Mouse (Mus musculus): ENCODE data around the gene Plk5. TPM values are rescaled to one million over a fixed set of nuclear protein-coding genes. Genes with fewer than 3 reads are reported as not detected.

Plk5 gene
- polyA plus RNA-seq, 1 experiment from 2014 or later: 1.2 TPM

GRCm38 (mm10) chr10:80321670-80322581, 34.3 kb upstream of the Plk5 start:
- peaks cover 22% of the 10 kb centered on the region for H3K36me3 ChIP-seq
- peaks cover 31% of the 10 kb centered on the region for H3K27me3 ChIP-seq
- peaks cover 41% of the 10 kb centered on the region for H3K4me1 ChIP-seq (replicated peaks)
- no peaks in the 10 kb centered on the region for H3K9me3 ChIP-seq
- no peak overlapping the region for H3K27ac ChIP-seq
- no peak for ATAC-seq (ENCODE audit: low FRiP score)
- peak overlapping the region; percentile 79; the same call in 1 of the 2 replicates for H3K4me2 ChIP-seq
- no peak overlapping the region for H3K4me3 ChIP-seq
- no peak overlapping the region for H3K9ac ChIP-seq
- WGBS: 91% methylated on average over 21 of the region's 21 CpGs

GRCm38 (mm10) chr10:80322811-80323211, 33.4 kb upstream of the Plk5 start:
- peaks cover 35% of the 10 kb centered on the region for H3K27me3 ChIP-seq
- H3K27ac ChIP-seq: no peak overlapping the region
- 5% methylated on average over 28 of the region's 28 CpGs for WGBS
- peak overlapping the region; percentile 70 for H3K9ac ChIP-seq
- H3K4me2 ChIP-seq: peak overlapping the region; percentile 79
- H3K4me1 ChIP-seq (replicated peaks): peaks cover 32% of the 10 kb centered on the region
- H3K4me3 ChIP-seq: peak overlapping the region; percentile 45
- no peaks in the 10 kb centered on the region for H3K9me3 ChIP-seq
- H3K36me3 ChIP-seq: peaks cover 14% of the 10 kb centered on the region
- ATAC-seq (ENCODE audit: low FRiP score): 0 out of 2 replicates have a peak, but pooled peaks have one; percentile 4

- peak; percentile 18; the same call in 1 of the 2 replicates for ATAC-seq (ENCODE audit: low FRiP score)
Measured at GRCm38 (mm10) chr10:80323261-80324119, 32.8 kb upstream of the Plk5 start.

GRCm38 (mm10) chr10:80324120-80325037, 31.9 kb upstream of the Plk5 start:
- Histone ChIP-seq H3K36me3 (no peaks in the 10 kb centered on the region), H3K4me2 (peak overlapping the region; percentile 79), H3K27me3 (peaks cover 39% of the 10 kb centered on the region), H3K4me3 (peak overlapping the region; percentile 45; the same call in 1 of the 2 replicates), H3K4me1 (replicated peaks) (peaks cover 24% of the 10 kb centered on the region), H3K27ac (no peak overlapping the region), H3K9ac (no peak overlapping the region), H3K9me3 (no peaks in the 10 kb centered on the region)
- no peak for ATAC-seq (ENCODE audit: low FRiP score)
- 82% methylated on average over 17 of the region's 17 CpGs for WGBS

More at GRCm38 (mm10) chr10:80323261-80324119, 32.8 kb upstream of the Plk5 start:
- Histone ChIP-seq H3K36me3 (peaks cover 7% of the 10 kb centered on the region), H3K9ac (peak overlapping the region; percentile 70), H3K4me2 (peak overlapping the region; percentile 79), H3K4me3 (peak overlapping the region; percentile 45), H3K9me3 (no peaks in the 10 kb centered on the region), H3K27me3 (peaks cover 39% of the 10 kb centered on the region), H3K27ac (no peak overlapping the region), H3K4me1 (replicated peaks) (peaks cover 28% of the 10 kb centered on the region)
- 1% methylated on average over 40 of the region's 46 CpGs for WGBS

GRCm38 (mm10) chr10:80325045-80325444, 31.2 kb upstream of the Plk5 start:
- no peak for ATAC-seq (ENCODE audit: low FRiP score)
- Histone ChIP-seq H3K4me3 (no peak overlapping the region), H3K9ac (no peak overlapping the region), H3K27ac (no peak overlapping the region), H3K27me3 (peaks cover 39% of the 10 kb centered on the region), H3K4me1 (replicated peaks) (peaks cover 20% of the 10 kb centered on the region), H3K36me3 (no peaks in the 10 kb centered on the region), H3K9me3 (no peaks in the 10 kb centered on the region), H3K4me2 (no peak overlapping the region)
- WGBS: 84% methylated on average over 21 of the region's 21 CpGs

GRCm38 (mm10) chr10:80329273-80330081, 26.8 kb upstream of the Plk5 start, which contains the start of the genes Pcsk4 and Reep6:
Pcsk4 (minus strand) TSS chr10:80329498.
Reep6 (plus strand) TSS chr10:80329953.
- peaks cover 17% of the 10 kb centered on the region for H3K4me1 ChIP-seq (replicated peaks)
- 5% methylated on average over 36 of the region's 36 CpGs for WGBS
- peak; percentile 89 for ATAC-seq (ENCODE audit: low FRiP score)
- peak within 1 kb of the TSS; percentile 46 for H3K4me3 ChIP-seq
- H3K9ac ChIP-seq: peak within 1 kb of the TSS; percentile 68
- H3K27ac ChIP-seq: no peak within 1 kb of the TSS
- H3K4me2 ChIP-seq: peak within 1 kb of the TSS; percentile 79
- no peaks in the 10 kb centered on the region for H3K36me3 ChIP-seq
- no peaks in the 10 kb centered on the region for H3K9me3 ChIP-seq
- peaks cover 48% of the 10 kb centered on the region for H3K27me3 ChIP-seq

GRCm38 (mm10) chr10:80330084-80330483, 26.2 kb upstream of the Plk5 start:
- Histone ChIP-seq H3K9ac (peak overlapping the region; percentile 68), H3K9me3 (no peaks in the 10 kb centered on the region), H3K27ac (no peak overlapping the region), H3K4me1 (replicated peaks) (peaks cover 17% of the 10 kb centered on the region), H3K36me3 (no peaks in the 10 kb centered on the region), H3K27me3 (peaks cover 45% of the 10 kb centered on the region), H3K4me3 (peak overlapping the region; percentile 46), H3K4me2 (peak overlapping the region; percentile 79)
- 2% methylated on average over 34 of the region's 41 CpGs for WGBS
- ATAC-seq (ENCODE audit: low FRiP score): no peak; the same call in 1 of the 2 replicates

- no peak for ATAC-seq (ENCODE audit: low FRiP score)
- Histone ChIP-seq H3K9me3 (no peaks in the 10 kb centered on the region), H3K27ac (no peak overlapping the region), H3K4me2 (no peak overlapping the region), H3K36me3 (0 out of 2 replicates have a peak, but pooled peaks cover 3% of the 10 kb centered on the region), H3K9ac (peak overlapping the region; percentile 68; the same call in 1 of the 2 replicates), H3K4me1 (replicated peaks) (peaks cover 17% of the 10 kb centered on the region), H3K27me3 (peaks cover 46% of the 10 kb centered on the region), H3K4me3 (peak overlapping the region; percentile 46; the same call in 1 of the 2 replicates)
- WGBS: 60% methylated on average over 2 of the region's 2 CpGs
Measured at GRCm38 (mm10) chr10:80330888-80331287, 25.4 kb upstream of the Plk5 start.

GRCm38 (mm10) chr10:80331636-80332524, 24.4 kb upstream of the Plk5 start:
- H3K36me3 ChIP-seq: 0 out of 2 replicates have a peak, but pooled peaks cover 3% of the 10 kb centered on the region
- H3K4me2 ChIP-seq: no peak overlapping the region
- H3K4me3 ChIP-seq: no peak overlapping the region
- H3K4me1 ChIP-seq (replicated peaks): peaks cover 17% of the 10 kb centered on the region
- H3K27ac ChIP-seq: no peak overlapping the region
- H3K9ac ChIP-seq: no peak overlapping the region
- H3K27me3 ChIP-seq: peaks cover 50% of the 10 kb centered on the region
- H3K9me3 ChIP-seq: no peaks in the 10 kb centered on the region
- 73% methylated on average over 10 of the region's 10 CpGs for WGBS
- ATAC-seq (ENCODE audit: low FRiP score): no peak

GRCm38 (mm10) chr10:80332525-80332989, 23.7 kb upstream of the Plk5 start:
- H3K36me3 ChIP-seq: 0 out of 2 replicates have a peak, but pooled peaks cover 3% of the 10 kb centered on the region
- ATAC-seq (ENCODE audit: low FRiP score): no peak
- 84% methylated on average over 5 of the region's 5 CpGs for WGBS

More at GRCm38 (mm10) chr10:80332525-80332989, 23.7 kb upstream of the Plk5 start:
- H3K9me3 ChIP-seq: no peaks in the 10 kb centered on the region
- no peak overlapping the region for H3K27ac ChIP-seq
- no peak overlapping the region for H3K4me3 ChIP-seq
- peaks cover 48% of the 10 kb centered on the region for H3K27me3 ChIP-seq
- H3K9ac ChIP-seq: no peak overlapping the region
- H3K4me1 ChIP-seq (replicated peaks): peaks cover 17% of the 10 kb centered on the region
- no peak overlapping the region for H3K4me2 ChIP-seq

Measured in hindbrain, embryonic 13.5 days (tissue).